Mouse (Mus musculus): ENCODE measurements around the gene Sucla2. TPM values are rescaled to one million over a fixed set of nuclear protein-coding genes. Genes with fewer than 3 reads are reported as not detected.
A peak's percentile ranks its signal among the peaks of the same experiment; 100 is the strongest.
"Not testable (repeated sequence)": the region's sequence is repeated elsewhere in the genome, so short reads cannot be mapped to it uniquely, and the experiment has no call there.

Gene Sucla2
- polyA plus RNA-seq, 1 experiment = 29.9 TPM

- no peak for TF ChIP-seq POLR2A (IDR thresholded peaks at IDR 0.05; ENCODE audit: borderline replicate concordance, control insufficient read depth, low read depth, low read length)
- no peak for TF ChIP-seq CTCF (IDR thresholded peaks at IDR 0.05; ENCODE audit: control insufficient read depth, insufficient read depth, low read length)
- WGBS = 59% methylated on average over 13 of the region's 13 CpGs
- Histone ChIP-seq H3K4me3 (replicated peaks; ENCODE audit: control insufficient read depth, low read depth, low read length) (no peak overlapping the region), H3K4me1 (ENCODE audit: control insufficient read depth, insufficient read depth, low read length) (no peaks in the 10 kb centered on the region), H3K27ac (ENCODE audit: control insufficient read depth, insufficient read depth, low read depth, low read length, poor library complexity) (no peak overlapping the region)
These were observed 21.7 kb upstream of the Sucla2 start for GRCm38 (mm10) chr14:73503237-73503933.

DNA sequence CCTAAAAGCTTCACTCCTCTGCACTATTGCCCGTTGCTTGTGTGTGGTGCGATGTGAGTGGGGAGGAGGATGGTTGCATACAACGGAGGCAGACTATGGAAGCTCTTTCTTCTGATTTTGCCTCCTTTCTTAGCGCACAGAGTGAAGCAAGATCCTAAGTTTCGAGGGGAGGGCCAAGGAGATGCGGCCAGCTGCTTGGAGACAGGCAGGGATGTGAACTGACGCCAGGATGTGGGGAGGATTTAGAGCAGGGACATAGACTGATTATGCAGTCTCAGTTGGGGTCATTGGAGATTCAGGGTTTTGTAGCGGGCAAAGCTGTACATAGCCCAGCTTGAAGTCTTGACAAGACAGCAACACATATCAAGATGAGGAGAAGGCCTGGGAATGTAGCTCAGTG, 18.8 kb upstream of the Sucla2 start:
- Histone ChIP-seq H3K27ac (ENCODE audit: control insufficient read depth, insufficient read depth, low read depth, low read length, poor library complexity) (no peak overlapping the region), H3K4me3 (replicated peaks; ENCODE audit: control insufficient read depth, low read depth, low read length) (no peak overlapping the region), H3K4me1 (ENCODE audit: control insufficient read depth, insufficient read depth, low read length) (no peaks in the 10 kb centered on the region; the same call in 1 of the 2 replicates)
- WGBS = 78% methylated on average over 8 of the region's 8 CpGs
- TF ChIP-seq CTCF (IDR thresholded peaks at IDR 0.05; ENCODE audit: control insufficient read depth, insufficient read depth, low read length) (no peak), POLR2A (IDR thresholded peaks at IDR 0.05; ENCODE audit: borderline replicate concordance, control insufficient read depth, low read depth, low read length) (no peak)

GRCm38 (mm10) chr14:73507200-73507599, 17.9 kb upstream of the Sucla2 start:
- Histone ChIP-seq H3K27ac (ENCODE audit: control insufficient read depth, insufficient read depth, low read depth, low read length, poor library complexity) (no peak overlapping the region), H3K4me3 (replicated peaks; ENCODE audit: control insufficient read depth, low read depth, low read length) (no peak overlapping the region), H3K4me1 (ENCODE audit: control insufficient read depth, insufficient read depth, low read length) (no peaks in the 10 kb centered on the region; the same call in 1 of the 2 replicates)
- WGBS = 69% methylated on average over 15 of the region's 15 CpGs
- no peak for TF ChIP-seq CTCF (IDR thresholded peaks at IDR 0.05; ENCODE audit: control insufficient read depth, insufficient read depth, low read length)
- TF ChIP-seq POLR2A (IDR thresholded peaks at IDR 0.05; ENCODE audit: borderline replicate concordance, control insufficient read depth, low read depth, low read length) = no peak

GRCm38 (mm10) chr14:73507702-73508376, 17.3 kb upstream of the Sucla2 start:
- no peaks in the 10 kb centered on the region; the same call in 1 of the 2 replicates for H3K4me1 ChIP-seq (ENCODE audit: control insufficient read depth, insufficient read depth, low read length)
- 57% methylated on average over 11 of the region's 11 CpGs for WGBS
- H3K4me3 ChIP-seq (replicated peaks; ENCODE audit: control insufficient read depth, low read depth, low read length) = no peak overlapping the region
- no peak overlapping the region for H3K27ac ChIP-seq (ENCODE audit: control insufficient read depth, insufficient read depth, low read depth, low read length, poor library complexity)
- TF ChIP-seq POLR2A (IDR thresholded peaks at IDR 0.05; ENCODE audit: borderline replicate concordance, control insufficient read depth, low read depth, low read length) (no peak), CTCF (IDR thresholded peaks at IDR 0.05; ENCODE audit: control insufficient read depth, insufficient read depth, low read length) (no peak)

GRCm38 (mm10) chr14:73508630-73509395, 16.3 kb upstream of the Sucla2 start:
- Histone ChIP-seq H3K4me3 (replicated peaks; ENCODE audit: control insufficient read depth, low read depth, low read length) (no peak overlapping the region), H3K4me1 (ENCODE audit: control insufficient read depth, insufficient read depth, low read length) (no peaks in the 10 kb centered on the region; the same call in 1 of the 2 replicates), H3K27ac (ENCODE audit: control insufficient read depth, insufficient read depth, low read depth, low read length, poor library complexity) (no peak overlapping the region)
- 52% methylated on average over 6 of the region's 6 CpGs for WGBS
- TF ChIP-seq CTCF (IDR thresholded peaks at IDR 0.05; ENCODE audit: control insufficient read depth, insufficient read depth, low read length) (no peak), POLR2A (IDR thresholded peaks at IDR 0.05; ENCODE audit: borderline replicate concordance, control insufficient read depth, low read depth, low read length) (no peak)

GRCm38 (mm10) chr14:73509765-73510423, 15.2 kb upstream of the Sucla2 start, which contains the start of gene Med4:
Gene Med4 (plus strand): TSS chr14:73510025.
- Histone ChIP-seq H3K4me3 (replicated peaks; ENCODE audit: control insufficient read depth, low read depth, low read length) (peak within 1 kb of the TSS; percentile 81), H3K27ac (ENCODE audit: control insufficient read depth, insufficient read depth, low read depth, low read length, poor library complexity) (peak within 1 kb of the TSS; percentile 40; the same call in 1 of the 2 replicates), H3K4me1 (ENCODE audit: control insufficient read depth, insufficient read depth, low read length) (no peaks in the 10 kb centered on the region; the same call in 1 of the 2 replicates)
- WGBS = under 1% methylated on average over 41 of the region's 41 CpGs
- TF ChIP-seq CTCF (IDR thresholded peaks at IDR 0.05; ENCODE audit: control insufficient read depth, insufficient read depth, low read length) (peak; percentile 100), POLR2A (IDR thresholded peaks at IDR 0.05; ENCODE audit: borderline replicate concordance, control insufficient read depth, low read depth, low read length) (peak; percentile 79; the same call in 1 of the 2 replicates)

- no peaks in the 10 kb centered on the region; the same call in 1 of the 2 replicates for H3K4me1 ChIP-seq (ENCODE audit: control insufficient read depth, insufficient read depth, low read length)
- H3K27ac ChIP-seq (ENCODE audit: control insufficient read depth, insufficient read depth, low read depth, low read length, poor library complexity) = no peak overlapping the region
- 40% methylated on average over 3 of the region's 3 CpGs for WGBS
- no peak overlapping the region for H3K4me3 ChIP-seq (replicated peaks; ENCODE audit: control insufficient read depth, low read depth, low read length)
- TF ChIP-seq CTCF (IDR thresholded peaks at IDR 0.05; ENCODE audit: control insufficient read depth, insufficient read depth, low read length) = no peak
- no peak for TF ChIP-seq POLR2A (IDR thresholded peaks at IDR 0.05; ENCODE audit: borderline replicate concordance, control insufficient read depth, low read depth, low read length)
These were observed 983 bp upstream of the Sucla2 start for GRCm38 (mm10) chr14:73524136-73524535.

- H3K4me1 ChIP-seq (ENCODE audit: control insufficient read depth, insufficient read depth, low read length); H3K4me3 ChIP-seq (replicated peaks; ENCODE audit: control insufficient read depth, low read depth, low read length); H3K27ac ChIP-seq (ENCODE audit: control insufficient read depth, insufficient read depth, low read depth, low read length, poor library complexity): not testable (repeated sequence)
- WGBS = 79% methylated on average over 3 of the region's 3 CpGs
These were observed 3.5 kb downstream of the Sucla2 start for GRCm38 (mm10) chr14:73528661-73529060.
